Mouse (Mus musculus): ENCODE data around the gene Paqr5. TPM values are rescaled to one million over a fixed set of nuclear protein-coding genes. Genes with fewer than 3 reads are reported as not detected.

Paqr5 gene
- total RNA-seq, 4 experiments from 2014 or later: not detected

DNA sequence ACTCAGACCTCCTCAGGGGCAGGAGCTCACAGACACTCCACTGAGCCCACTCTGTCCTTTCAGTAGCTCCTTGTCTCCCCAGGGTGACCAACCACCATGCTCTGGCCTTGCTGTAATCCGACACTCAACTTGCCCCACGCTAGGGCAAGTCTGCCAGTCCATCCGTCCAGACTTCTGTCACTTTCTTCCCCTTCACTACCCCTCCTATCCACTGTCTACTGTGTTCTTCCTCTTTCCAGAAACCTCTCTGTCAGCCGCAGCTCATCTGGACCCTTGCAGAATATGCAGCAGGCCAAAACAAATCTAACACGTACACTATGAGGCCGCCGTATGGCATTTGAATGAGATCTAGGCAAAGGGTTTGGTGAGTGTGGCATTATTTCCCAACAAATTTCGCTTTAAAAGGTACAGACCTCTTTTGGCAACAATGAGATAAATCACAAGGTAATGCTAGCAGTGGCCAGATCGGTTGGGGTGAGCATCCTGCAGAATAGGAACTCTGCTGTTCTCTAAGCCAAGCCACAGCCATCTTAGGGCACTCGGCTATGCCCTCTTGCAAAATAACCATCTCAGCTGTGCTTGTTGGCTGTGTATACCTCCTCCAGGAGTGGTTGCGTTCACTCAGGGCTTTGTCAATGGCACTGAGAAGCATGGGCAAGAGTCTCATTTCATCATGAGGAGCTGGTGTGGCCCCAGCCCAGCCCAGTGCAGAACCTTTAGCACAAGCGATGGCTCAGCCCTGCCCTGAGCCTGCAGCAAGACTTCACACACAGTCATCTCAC lies 13.1 kb downstream of the Paqr5 start:
- no peak for DNase-seq (ENCODE audit: low spot score)

DNA sequence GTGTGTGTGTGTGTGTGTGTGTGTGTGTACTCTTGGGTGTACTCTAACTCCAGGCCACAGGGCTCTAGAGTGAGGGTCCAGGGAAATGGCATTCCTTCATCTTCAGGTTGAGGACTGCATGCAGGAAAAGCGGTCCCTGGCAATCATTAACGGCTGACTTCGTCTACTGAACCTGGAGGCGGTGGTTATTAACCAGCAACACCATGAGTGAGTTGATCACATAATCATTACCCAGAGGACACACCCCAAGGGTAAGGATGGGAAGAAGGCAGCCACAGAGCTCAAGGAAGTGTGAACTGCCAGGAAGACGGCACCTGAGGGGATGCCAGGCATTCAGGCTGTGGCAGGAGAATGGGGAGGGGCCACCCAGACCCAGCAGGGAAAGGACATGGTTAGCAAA lies 18.3 kb downstream of the Paqr5 start:
- DNase-seq (ENCODE audit: low spot score): no peak

DNA sequence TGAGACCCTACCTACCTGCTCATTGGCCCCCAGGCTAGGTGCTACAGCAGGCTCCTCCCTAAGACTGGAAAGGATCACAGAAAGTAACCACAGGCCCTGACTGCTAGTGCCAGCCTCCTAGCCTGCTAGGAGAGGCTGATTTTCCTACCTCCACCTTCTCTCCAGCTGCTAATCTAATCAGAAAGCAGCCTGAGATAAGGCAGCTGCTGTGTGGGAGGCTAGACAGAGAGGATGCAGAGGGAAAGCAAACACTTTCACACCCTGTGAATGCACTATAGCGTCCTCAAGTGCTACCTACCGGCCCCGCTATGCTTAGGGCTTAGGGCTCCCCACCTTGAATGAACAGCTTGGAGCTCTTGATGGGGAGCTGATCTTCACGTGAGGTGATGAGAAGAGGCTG lies 19.6 kb downstream of the Paqr5 start:
- DNase-seq (ENCODE audit: low spot score): no peak

DNA sequence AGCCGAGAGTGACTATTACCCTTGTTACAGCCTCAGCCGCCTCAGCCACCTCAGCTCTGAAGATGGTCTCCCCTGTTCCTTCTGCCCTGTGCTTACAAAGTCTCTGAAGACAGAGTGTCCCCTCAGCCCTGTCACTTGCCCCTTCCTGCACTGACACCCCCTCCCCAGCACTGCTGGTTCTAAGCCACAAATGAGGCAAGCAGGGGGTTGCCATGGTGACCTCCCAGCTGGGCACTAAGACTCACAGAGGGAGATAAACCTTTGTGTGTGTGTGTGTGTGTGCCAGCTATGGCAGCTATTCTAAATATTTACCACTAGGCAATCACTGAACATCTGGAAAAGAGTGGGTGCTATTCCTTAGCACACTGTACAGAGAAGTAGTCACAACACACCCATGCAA lies 23.0 kb downstream of the Paqr5 start:
- no peak for DNase-seq (ENCODE audit: low spot score)

DNA sequence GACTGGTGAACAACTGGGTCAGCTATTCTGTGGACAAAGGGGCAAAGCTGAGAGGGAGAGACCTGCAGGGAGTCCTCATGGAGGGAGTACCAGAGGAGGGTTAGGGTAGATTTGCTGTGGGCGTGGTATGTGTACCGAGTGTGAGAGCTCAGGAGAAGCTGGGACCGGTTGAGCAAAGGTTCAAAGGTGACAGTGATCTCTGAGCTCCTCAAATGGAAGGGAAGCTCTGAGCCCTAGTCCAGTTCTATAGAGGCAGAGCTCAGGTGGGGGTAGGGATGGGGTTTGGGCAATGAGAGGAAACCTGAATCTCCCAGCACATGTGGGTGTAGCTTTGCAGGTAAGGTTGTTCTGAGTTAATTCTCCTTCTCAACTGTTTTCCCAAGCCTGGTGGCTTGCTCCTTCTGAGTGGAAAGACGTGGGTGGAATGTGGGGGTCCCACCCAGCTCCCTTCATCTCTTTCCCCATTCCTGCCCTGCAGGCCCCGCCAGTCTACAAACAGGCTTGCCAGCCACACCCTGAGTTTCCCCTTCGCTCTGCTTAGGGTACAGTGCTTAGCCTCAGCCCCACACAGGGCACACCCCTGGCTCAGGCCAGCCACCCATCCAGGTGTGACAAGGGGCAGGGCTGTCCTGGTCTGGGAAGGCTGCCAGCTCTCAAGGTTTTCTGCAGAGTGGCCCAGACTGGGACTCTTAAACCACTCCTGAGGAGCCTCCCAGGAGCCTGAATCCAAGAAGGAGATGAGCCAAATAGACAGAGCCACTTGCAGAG lies 26.8 kb downstream of the Paqr5 start:
- no peak for DNase-seq (ENCODE audit: low spot score)

DNA sequence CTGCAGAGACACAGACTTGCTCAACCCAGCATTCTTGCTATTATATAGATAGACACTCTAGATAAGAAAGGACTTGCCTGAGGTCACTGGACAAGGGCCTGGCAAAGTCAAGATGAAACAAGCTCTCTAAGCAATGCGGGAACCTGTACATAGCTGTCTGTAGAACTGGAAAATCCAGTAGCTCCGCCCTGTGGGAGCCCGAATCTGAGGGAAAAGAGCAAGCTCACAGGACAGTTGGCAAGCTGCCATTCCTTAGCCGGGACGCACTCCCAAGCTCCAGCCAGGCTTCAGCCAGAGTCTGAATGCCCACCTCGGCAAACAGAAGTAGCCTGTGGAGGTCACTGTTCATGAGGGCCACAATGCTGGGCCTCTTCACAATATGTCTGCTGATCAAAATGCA lies 28.8 kb downstream of the Paqr5 start:
- no peak for DNase-seq (ENCODE audit: low spot score)

DNA sequence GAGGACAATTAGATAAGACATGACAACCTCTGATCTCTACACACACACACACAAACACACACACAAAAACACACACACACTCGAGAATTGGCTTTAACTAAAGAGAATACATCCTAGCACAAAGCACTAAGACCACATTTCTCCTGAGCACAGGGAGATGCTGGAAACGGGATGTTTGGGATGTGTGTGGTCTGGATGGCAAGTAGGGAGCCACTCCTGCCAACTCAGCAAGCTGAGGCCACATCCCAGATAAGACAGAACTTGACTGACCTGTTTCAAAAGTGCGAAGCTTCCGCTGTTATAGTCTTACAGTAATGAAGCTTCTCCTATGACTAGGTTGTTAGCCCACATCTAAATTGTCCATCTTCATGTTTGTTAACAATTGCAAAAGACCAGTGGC lies 35.5 kb downstream of the Paqr5 start:
- no peak for DNase-seq (ENCODE audit: low spot score)

DNA sequence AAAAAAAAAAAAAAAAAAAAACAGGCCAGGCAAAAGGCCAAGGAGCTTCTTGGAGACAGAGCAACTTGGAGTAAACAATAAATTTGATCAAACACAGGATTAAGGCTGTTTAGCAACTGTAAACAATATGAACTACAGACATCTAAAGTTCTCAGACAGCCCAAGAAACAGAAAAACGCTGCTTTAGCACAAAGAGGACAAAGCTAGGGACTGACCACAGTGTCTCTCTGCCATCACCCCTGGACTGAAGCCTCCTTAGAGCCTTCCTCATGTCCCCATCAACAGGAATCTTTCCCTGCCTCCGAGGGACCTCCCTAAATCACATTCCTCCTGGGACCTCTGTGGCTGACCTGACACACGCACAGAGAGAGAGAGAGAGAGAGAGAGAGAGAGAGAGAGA lies 35.9 kb downstream of the Paqr5 start:
- no peak for DNase-seq (ENCODE audit: low spot score)

DNA sequence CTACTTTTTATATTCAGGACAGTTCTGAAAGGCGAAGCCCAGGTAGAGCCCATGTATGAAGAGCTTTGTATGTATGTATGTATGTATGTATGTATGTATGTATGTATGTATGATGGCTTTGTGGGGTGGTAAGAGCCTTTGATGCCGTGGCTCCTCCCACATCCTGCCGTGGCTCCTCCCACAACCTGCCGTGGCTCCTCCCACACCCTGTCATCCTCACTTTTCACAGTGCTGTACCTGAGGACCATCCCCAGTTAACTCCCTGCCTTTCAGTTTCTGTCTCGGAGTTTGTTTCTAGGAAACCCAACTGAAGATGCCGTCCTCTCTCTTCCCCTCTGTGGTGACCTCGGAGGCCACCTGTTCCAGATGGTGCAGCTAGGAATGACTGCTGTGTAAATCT lies 40.6 kb downstream of the Paqr5 start:
- no peak for DNase-seq (ENCODE audit: low spot score)

DNA sequence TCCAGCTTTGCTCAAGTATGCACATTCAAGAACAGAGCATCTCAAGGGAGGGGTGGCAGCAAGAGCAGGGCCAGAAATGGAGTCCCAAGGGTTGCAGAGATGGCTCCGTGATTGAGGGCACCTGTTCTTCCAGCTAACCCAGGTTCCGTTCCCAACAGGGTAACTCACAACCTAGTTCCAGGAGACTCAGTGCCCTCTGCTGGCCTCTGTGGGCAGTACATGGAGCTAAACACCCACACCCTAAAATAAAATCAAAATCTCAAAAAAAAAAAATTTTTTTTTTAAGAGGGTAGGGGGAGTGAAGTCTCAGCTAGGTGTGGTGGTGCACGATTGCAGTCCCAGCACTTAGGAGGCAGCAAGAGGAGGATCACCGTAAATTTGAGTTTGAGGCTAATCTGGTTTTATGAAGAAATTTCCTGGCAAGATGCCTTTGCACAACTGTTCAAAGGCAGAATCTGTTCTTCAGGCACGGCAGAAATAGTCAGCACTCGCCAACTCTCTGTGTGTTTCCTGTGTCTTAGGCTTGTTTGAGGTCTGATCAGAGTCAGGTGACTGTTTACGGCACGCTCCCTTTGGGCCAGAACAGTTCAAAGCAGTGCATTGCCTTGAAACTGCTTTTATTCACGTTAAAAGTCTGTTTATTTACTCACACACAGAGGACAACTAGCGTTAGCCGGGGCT lies 41.3 kb downstream of the Paqr5 start:
- DNase-seq (ENCODE audit: low spot score): peak; percentile 49

DNA sequence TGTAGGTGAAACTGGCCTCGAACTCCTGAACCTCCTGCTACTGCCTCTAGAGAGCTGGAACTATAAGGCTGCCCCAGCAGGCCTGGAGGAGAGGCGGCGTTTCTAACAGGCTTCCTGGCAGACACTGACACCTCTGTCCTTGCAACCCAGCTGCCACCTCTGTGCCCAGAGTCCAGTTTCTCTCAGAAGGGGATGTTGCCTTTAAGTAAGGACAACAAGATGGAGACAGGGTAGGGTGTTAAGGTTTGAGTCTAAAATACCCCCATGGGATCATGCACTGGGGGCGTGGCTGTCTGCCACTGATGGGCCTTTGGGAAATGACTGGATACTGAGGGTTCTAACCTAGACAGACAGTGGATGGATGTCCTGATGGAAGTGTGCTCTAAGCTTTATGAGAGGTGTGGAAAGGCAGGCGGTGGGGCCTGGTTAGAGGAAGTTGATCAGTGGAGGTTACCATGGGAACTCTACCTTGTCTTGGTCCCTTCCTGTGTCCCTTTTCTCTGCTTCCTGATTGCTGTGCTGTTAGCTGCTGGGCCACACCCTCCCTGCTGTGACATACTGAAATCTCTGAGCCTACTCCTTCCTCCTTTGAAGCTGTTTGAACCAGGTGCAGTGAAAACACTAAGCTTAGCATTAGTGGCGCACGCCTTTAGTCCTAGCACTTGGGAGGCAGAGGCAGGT lies 43.6 kb downstream of the Paqr5 start:
- DNase-seq (ENCODE audit: low spot score): no peak

DNA sequence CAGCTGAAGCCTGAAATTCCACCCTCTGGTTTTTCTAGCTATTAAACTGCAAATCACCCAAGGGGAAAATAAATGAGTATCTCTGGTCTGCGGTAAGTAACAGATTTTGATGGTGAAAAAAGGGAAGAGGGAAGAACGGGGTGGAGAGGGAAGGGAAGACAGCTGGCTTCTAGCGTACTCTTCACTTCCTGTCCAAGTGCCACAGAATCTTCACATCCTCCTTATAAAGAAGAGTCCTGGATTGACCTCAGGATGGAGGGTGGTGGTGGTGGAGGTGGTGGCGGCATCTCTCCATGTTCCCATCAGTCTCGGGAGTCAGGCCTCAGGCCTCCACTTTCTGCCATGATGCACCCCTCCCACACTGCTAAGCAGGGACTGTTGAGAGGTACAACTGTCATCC lies 44.8 kb downstream of the Paqr5 start:
- DNase-seq (ENCODE audit: low spot score): no peak

DNA sequence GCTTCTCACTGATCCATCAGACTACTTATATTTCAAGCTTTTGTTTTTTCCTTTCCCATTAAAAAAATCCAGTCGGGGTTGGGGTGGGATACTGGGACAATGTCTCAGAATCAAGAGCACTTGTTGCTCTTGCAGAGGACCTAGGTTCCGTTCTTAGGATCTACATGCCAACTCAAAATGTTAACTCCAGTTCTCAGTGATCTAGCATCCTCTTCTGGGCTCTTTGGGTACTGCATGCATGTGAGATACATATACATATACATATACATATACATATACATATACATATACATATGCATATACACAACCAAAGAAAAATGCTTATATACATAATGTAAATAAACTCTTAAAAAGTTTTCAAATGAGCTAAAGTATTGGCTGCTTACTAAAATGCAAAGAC lies 46.7 kb downstream of the Paqr5 start:
- DNase-seq (ENCODE audit: low spot score): no peak

DNA sequence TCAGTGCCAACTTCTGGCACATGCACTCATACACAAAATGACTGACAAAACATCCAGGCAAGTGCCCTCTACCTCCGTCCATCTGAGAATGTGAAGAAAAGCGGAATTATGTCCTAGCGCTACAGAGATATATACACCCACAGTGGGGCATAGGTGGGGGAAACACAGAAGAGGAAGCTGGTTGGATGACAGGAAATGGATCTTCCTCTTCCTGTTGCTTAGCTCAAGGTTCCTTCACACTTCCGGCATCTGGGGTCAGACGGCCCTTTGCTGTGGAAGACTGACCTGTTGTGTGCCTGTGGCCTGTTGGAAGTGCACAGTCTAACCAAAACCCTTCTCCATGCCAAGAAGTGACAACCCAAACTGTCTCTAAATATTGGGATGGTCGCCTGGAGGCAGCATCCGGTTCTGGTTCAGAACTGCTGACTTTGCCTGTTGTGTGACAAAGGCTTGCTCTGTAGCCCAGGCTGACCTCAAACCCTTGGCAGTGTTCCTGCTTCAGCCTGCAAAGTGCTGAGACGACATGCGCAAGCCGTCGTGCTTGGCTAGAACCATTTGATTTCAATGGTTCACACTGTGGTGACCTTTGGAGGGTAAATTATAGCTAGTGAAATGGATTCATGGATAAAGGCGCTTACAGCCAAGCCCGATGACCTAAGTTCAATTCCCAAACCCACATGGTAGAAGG lies 49.3 kb downstream of the Paqr5 start:
- no peak for DNase-seq (ENCODE audit: low spot score)

DNA sequence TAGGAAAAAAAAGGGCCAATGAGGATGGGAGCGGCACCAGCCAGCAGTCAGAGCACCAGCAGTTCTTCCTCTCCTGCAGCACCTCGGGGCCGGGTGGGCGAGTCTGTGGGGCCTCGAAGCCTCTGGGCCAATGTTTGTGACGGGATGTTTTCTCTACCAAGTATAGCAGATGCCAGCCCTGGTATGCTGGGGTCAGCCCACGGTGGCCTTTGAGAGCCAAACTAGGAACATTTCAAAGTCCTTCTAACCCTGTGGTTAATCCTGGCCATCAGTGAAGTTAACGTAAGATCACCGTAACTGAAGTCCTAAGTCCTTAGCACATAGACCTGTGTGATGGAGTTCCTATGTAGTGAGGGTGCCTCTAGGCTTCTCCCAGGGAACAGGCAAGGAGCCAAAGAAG lies 54.6 kb downstream of the Paqr5 start:
- no peak for DNase-seq (ENCODE audit: low spot score)

DNA sequence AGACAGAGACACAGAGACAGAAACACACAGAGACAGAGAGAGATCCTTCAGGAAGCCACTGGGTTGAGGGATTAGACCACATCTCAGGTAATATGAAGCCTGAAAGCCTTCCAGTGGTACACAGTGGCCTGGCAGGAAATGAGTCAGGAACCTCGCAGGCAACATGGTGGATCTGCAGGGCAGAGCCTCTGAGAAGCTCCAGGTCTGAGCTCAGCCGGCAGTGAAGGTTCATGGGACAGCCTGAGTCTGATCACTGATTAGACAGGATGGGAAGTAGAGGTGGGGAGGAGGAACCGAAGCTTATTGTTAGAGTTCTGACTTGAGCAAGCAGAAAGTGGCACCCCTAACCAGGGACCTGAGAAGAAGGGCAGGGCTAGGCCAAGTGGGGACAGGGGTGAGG lies 55.6 kb downstream of the Paqr5 start:
- no peak for DNase-seq (ENCODE audit: low spot score)

DNA sequence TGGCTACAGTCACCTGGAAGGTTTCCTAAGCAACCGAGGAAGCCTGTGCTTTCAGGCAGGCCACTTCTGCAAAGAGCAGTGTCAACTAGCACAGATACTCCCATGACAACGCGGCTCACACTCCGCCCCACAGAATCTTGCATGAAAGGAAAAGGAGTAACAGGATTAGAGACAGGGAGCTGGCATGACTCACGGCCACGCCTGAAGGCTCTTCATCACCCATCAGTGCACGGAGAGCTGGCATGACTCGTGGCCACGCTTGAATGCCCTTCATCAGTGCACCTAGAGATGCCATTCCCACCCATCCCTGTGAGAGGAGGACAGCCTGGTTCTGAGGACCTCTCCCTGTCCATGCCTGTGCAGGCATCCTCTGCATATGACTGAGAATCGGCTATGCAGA lies 59.3 kb downstream of the Paqr5 start:
- DNase-seq (ENCODE audit: low spot score): no peak

DNA sequence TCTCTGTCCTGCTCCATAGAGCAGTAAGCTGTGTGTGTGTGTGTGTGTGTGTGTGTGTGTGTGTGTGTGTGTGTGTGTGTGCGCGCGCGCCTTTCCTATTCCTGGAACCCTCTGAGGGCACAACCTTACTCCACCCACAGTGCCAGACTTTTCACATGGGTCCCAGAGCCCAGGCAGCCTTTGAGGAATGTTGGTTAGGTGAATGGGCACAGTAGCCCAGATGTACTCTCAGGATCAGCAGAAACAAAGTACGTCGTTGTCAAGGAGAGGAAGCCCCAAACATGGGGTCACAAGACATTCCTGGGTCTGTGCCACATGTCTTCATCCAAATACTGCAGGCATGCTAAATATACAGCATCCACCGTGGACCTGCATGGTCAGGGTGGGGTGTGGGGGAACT lies 60.7 kb downstream of the Paqr5 start:
- no peak for DNase-seq (ENCODE audit: low spot score)

DNA sequence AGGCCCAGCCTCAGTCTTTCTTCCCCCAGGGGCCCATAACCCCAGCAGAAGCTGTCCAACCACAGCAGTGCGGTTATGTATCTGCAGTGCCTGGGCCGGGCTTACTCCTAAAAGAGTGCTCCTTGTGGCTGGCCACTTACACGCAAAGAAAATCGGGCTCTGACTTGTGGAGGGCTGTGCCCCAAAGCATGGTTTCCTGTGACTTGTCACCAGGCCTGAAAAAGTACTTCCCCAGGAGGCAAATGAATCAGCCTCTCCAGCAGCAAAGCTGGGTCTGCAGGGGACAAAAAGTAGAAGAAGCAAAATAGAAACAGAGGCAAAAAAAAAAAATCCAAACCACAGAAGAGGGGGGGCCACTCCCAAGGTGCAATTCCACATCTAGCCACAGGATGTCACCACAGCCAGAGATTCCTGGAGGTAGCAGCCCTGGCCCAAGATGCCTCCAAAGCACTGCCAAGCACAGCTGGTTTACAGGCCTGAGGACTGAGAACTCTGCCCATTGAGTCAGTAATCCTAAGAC lies 61.2 kb downstream of the Paqr5 start:
- DNase-seq (ENCODE audit: low spot score): peak; percentile 70

DNA sequence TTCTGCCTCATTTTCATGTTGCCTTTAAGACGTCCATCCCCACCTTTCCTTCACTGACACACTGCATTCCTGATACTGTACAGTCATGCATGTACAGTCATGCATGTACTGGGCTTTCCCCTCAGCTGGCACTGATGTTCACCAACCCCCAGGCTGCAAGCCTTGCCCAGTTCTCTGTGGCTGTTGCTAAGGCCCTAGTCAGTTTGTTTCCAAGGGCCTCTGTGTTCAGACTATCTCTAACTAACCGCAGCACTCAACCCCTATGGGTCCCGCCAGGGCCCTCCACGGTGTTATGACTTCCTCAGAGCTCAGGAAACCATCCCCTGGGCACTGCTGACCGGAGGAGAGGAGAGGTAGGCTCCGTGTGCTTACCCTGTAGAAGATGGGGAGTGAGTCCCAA lies 63.3 kb downstream of the Paqr5 start:
- no peak for DNase-seq (ENCODE audit: low spot score)

DNA sequence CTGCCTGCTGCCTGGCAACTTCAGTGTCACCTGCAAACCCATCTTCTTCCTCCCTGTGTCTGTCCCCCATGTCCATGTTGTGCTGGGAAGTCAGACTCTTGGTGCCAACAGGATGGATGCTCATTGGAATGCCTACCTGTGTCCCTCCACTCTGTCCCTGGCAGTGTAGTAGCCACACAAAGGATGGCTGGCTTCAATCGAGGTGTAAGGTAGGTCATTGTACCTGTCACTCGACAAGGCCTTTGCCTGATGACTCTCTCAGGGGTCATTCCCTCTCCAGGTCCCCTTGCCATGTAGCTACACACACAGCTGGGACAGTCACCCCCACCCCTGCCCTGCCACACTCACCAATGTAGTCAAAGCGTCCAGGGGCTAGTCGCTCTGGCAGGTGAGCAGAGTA lies 65.5 kb downstream of the Paqr5 start:
- no peak for DNase-seq (ENCODE audit: low spot score)
